Mouse (Mus musculus) ES-E14 (cell line): ENCODE results near the gene Nat8f4. TPM values are rescaled to one million over a fixed set of nuclear protein-coding genes. Genes with fewer than 3 reads are reported as not detected.
"Not testable (repeated sequence)": the region's sequence is repeated elsewhere in the genome, so short reads cannot be mapped to it uniquely, and the experiment has no call there.

ENCODE experiments used
- DNase-seq: peaks from one replicate; pipeline ENCODE4 v3.0.0-alpha.2; 2013; ENCODE audit warnings: low read depth, low spot score
- H3K27ac ChIP-seq: 2 replicates; pipeline ENCODE4 v1.5.1; 2012; ENCODE audit warnings: low read depth, mild to moderate bottlenecking, low read length, moderate library complexity, mixed read lengths; ENCODE audit not compliant: poor library complexity, insufficient read depth, severe bottlenecking
- H3K36me3 ChIP-seq: 2 replicates; pipeline ENCODE4 v1.6.1; 2012; ENCODE audit warnings: mild to moderate bottlenecking, low read length, moderate library complexity, mixed read lengths; ENCODE audit not compliant: control insufficient read depth, poor library complexity, insufficient read depth, severe bottlenecking
- H3K4me1 ChIP-seq, 2 experiments: fragments of 150-350 bp in 1 of 2; sonication (generic) in 1 of 2; 2 replicates each; pipeline ENCODE4 v1.6.1; 2012; ENCODE audit warnings: low read length in 2 of 2, mild to moderate bottlenecking in 1 of 2, mixed read lengths in 1 of 2; ENCODE audit not compliant: control insufficient read depth in 2 of 2, insufficient read depth in 2 of 2, poor library complexity in 1 of 2
- H3K4me3 ChIP-seq, 2 experiments: fragments of 150-350 bp in 1 of 2; sonication (generic) in 1 of 2; 2 replicates each; pipeline ENCODE4 v1.5.1; 2012; ENCODE audit warnings: low read length in 2 of 2, low read depth in 1 of 2, mild to moderate bottlenecking in 1 of 2, mixed read lengths in 1 of 2; ENCODE audit not compliant: insufficient read depth in 1 of 2, poor library complexity in 1 of 2, severe bottlenecking in 1 of 2
- H3K9ac ChIP-seq: 2 replicates; pipeline ENCODE4 v1.6.1; 2012; ENCODE audit warnings: low read depth, mild to moderate bottlenecking, low read length, mixed read lengths; ENCODE audit not compliant: poor library complexity, insufficient read depth, severe bottlenecking
- H3K9me3 ChIP-seq: fragments of 150-350 bp; sonication (generic); 2 replicates; pipeline ENCODE4 v1.6.1; 2012; ENCODE audit warnings: low read depth, mild to moderate bottlenecking, low read length; ENCODE audit not compliant: control insufficient read depth, insufficient read depth
- CHD2 ChIP-seq: IDR thresholded peaks from 2 replicates; pipeline ENCODE4 v1.6.1; 2014; ENCODE audit warnings: mild to moderate bottlenecking, low read depth, low read length, inconsistent platforms
- HCFC1 ChIP-seq: IDR thresholded peaks from 2 replicates; pipeline ENCODE4 v1.6.1; 2012; ENCODE audit warnings: low read length, inconsistent platforms, borderline replicate concordance; ENCODE audit not compliant: insufficient read depth
- MAFK ChIP-seq: IDR thresholded peaks from 2 replicates; pipeline ENCODE4 v1.6.1; 2014; ENCODE audit warnings: mild to moderate bottlenecking, low read depth, low read length, inconsistent platforms; ENCODE audit not compliant: insufficient read depth
- ZC3H11A ChIP-seq: IDR thresholded peaks from 2 replicates; pipeline ENCODE4 v1.6.1; 2012; ENCODE audit warnings: low read depth, mild to moderate bottlenecking, inconsistent platforms, low read length, borderline replicate concordance
- ZNF384 ChIP-seq: IDR thresholded peaks from 2 replicates; pipeline ENCODE4 v1.6.1; 2012; ENCODE audit warnings: low read depth, low read length, inconsistent platforms
- in situ Hi-C, 2 experiments: fragments of 600-800 bp; cut with MboI; formaldehyde crosslinking; loops; one replicate each; pipeline ENCODE4 v1.15.1; 2025; ENCODE audit warnings: low sequenced_read_pairs in 2 of 2, inconsistent platforms in 1 of 2; ENCODE audit not compliant: unreplicated experiment in 2 of 2
- total RNA-seq: library from RNA; depleted of rRNA; stranded (reverse); fragments of 300-350 nt; gene quantifications from 2 replicates; pipeline ENCODE4 v1.2.3, GENCODE M21; 2012

The Nat8f4 gene
- total RNA-seq, 1 experiment, result 6.0 TPM

DNA sequence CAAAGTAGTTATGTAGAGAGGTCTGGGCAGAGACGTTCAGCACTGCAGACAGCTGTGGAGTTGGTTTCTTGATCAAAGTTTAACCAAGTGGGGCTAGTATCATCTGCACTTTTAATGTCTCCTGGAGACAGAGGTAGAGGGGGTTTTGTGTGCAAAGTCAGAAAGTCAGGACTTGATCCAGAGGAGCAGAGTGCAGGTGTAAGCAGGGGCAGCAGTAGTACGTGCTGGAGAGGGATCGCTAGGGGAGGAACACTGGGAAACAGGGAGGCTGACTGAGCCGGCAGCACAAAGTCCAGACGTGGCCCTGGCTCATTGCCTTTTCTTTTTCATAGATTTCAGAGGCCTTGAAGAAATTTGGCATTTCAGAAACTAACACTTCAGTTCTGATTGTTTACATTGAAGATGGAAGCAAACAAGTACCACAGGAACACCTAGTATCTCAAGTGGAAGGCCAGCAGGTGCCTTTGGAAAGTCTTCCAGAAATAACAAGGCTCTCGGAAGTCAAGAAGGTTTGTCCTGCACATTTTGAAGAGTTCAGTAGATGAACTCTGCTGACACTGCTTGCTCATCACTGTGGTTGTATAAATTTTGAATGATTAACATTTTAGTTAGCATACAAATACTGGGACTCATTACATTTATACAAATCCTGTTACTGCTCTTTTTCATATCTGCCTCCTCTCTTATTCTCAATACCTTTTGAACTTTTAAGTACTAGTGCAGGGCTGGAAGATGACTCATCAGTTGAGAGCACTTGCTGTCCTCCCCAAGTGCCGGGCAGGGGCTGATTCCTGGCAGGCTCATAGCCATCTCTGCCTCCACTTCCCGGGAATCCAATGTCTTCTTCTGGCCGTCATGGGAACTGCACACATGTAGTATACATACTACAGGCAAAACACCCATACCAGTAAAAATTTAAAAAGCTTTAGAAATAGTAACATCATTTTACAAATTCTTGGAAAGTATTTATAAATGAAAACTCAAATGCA lies 23.1 kb upstream of the Nat8f4 start:
- in situ Hi-C loops, result no loop called here
- no peak for DNase-seq
- no peak for TF ChIP-seq HCFC1
- TF ChIP-seq ZC3H11A, result no peak
- TF ChIP-seq MAFK, result no peak
- TF ChIP-seq CHD2, result no peak
- no peak for TF ChIP-seq ZNF384
- Histone ChIP-seq H3K27ac (no peak overlapping the region), H3K4me3 (no peak overlapping the region), H3K9ac (no peak overlapping the region), H3K9me3 (no peaks in the 10 kb centered on the region), H3K36me3 (peaks cover 16% of the 10 kb centered on the region), H3K4me1 (no peaks in the 10 kb centered on the region)

DNA sequence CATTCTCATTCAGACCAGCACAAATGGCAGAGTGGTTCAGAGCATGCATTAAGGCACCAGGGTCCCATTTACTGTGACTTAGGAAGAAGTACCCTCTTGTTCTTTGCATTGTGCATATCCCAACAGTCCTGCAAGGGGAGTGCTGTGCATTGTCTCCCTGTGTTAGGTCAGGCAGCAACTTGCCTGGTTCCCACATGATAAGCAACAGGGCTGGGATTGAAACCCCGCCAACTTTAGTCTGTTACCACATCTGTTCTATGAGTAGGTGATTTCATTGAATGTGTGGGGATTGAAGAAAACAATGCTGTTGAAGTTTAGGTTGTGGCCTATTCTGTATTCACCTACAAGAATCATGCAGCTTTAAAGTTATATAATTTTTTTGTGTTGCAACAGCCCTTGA lies 22.0 kb upstream of the Nat8f4 start:
- Histone ChIP-seq H3K36me3 (peaks cover 18% of the 10 kb centered on the region), H3K4me1 (no peaks in the 10 kb centered on the region), H3K9ac (no peak overlapping the region), H3K27ac (no peak overlapping the region), H3K4me3 (no peak overlapping the region), H3K9me3 (no peaks in the 10 kb centered on the region)
- no peak for TF ChIP-seq ZNF384
- no peak for TF ChIP-seq MAFK
- TF ChIP-seq HCFC1, result no peak
- TF ChIP-seq CHD2, result no peak
- TF ChIP-seq ZC3H11A, result no peak
- in situ Hi-C loops, result no loop called here
- DNase-seq, result no peak

DNA sequence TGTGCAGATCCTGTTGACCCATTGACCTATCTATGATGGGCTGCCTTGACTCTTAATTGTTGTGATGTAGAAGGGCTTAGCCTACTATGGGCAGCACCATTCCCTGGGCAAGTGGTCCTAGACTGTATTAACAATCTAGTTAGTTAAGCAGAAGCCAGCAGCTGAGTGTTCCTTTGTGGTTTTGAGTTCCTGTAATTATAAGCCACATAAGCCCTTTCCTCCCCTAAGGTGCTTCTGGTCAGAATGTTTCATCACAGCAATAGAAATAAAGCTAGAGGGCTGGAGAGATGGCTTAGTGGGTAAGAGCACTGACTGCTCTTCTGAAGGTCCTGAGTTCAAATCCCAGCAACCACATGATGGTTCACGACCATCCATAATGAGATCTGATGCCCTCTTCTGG lies 19.0 kb upstream of the Nat8f4 start:
- Histone ChIP-seq H3K36me3 (peaks cover 13% of the 10 kb centered on the region), H3K9me3 (no peaks in the 10 kb centered on the region), H3K4me1 (no peaks in the 10 kb centered on the region), H3K9ac (no peak overlapping the region), H3K4me3 (no peak overlapping the region), H3K27ac (no peak overlapping the region)
- DNase-seq, result no peak
- TF ChIP-seq CHD2, result no peak
- no peak for TF ChIP-seq ZC3H11A
- TF ChIP-seq ZNF384, result no peak
- no peak for TF ChIP-seq MAFK
- TF ChIP-seq HCFC1, result no peak
- in situ Hi-C loops, result no loop called here

- no peaks in the 10 kb centered on the region for H3K9me3 ChIP-seq
- peaks cover 2% of the 10 kb centered on the region for H3K36me3 ChIP-seq
- no peak overlapping the region for H3K27ac ChIP-seq
- no peak overlapping the region for H3K9ac ChIP-seq
- no peak for DNase-seq
- no peak for TF ChIP-seq CHD2
- no peak for TF ChIP-seq ZC3H11A
- no peak for TF ChIP-seq HCFC1
- TF ChIP-seq ZNF384, result no peak
- no peak for TF ChIP-seq MAFK
- in situ Hi-C loops, result no loop called here
- 0 out of 4 replicates have a peak, but pooled peaks cover 0 to 2% of the 10 kb centered on the region in 2 experiments for H3K4me1 ChIP-seq
- H3K4me3 ChIP-seq, result no peak overlapping the region
Observed at GRCm38 (mm10) chr6:85919401-85919800, 14.7 kb upstream of the Nat8f4 start.

DNA sequence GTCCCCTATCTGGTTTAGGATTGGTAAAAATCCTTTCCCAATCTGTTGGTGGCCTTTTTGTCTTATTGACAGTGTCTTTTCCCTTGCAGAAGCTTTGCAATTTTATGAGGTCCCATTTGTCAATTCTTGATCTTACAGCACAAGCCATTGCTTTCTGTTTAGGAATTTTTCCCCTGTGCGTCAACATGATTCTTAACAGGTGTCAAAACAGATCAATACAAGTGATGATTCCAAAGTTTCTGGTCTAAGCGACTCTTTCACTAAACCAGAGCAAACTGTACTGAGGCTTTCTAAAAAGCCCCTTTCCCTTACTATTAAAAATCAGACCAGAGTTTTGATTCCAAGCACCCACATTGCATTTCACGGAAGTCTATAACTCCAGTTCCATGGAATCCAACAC lies 13.7 kb upstream of the Nat8f4 start:
- H3K9me3 ChIP-seq, in situ Hi-C loops: not testable (repeated sequence)

More for the DNA sequence above, 13.7 kb upstream of the Nat8f4 start:
- DNase-seq, H3K4me3 ChIP-seq, H3K27ac ChIP-seq, H3K9ac ChIP-seq, H3K4me1 ChIP-seq, H3K36me3 ChIP-seq: not testable (repeated sequence)
